In genomic region chr5:100787527-100787926, GRCm38 (mm10) we compare ENCODE assay signal across 1 mouse cellular context.
TF ChIP-seq lines count a peak whose summit lies in the region.

No protein-coding gene starts in this region.

TF ChIP-seq in CH12.LX, 34 proteins besides CTCF, POLR2A, EP300 and RAD21:
- TF ChIP-seq JUN (IDR thresholded peaks at IDR 0.05; ENCODE audit: insufficient read depth, low read depth, low read length): no peak
- no peak for TF ChIP-seq ZC3H11A (IDR thresholded peaks at IDR 0.05; ENCODE audit: low read depth, low read length)
- no peak for TF ChIP-seq NRF1 (IDR thresholded peaks at IDR 0.05; ENCODE audit: low read depth, low read length)
- TF ChIP-seq HCFC1 (IDR thresholded peaks at IDR 0.05; ENCODE audit: low read depth, low read length): no peak
- TF ChIP-seq ELF1 (IDR thresholded peaks at IDR 0.05; ENCODE audit: low read depth, low read length): no peak
- TF ChIP-seq POLR2AphosphoS2 (IDR thresholded peaks at IDR 0.05; ENCODE audit: low read depth, low read length): no peak
- no peak for TF ChIP-seq PAX5 (IDR thresholded peaks at IDR 0.05; ENCODE audit: low read length)
- TF ChIP-seq RCOR1 (conservative IDR thresholded peaks at IDR 0.05; ENCODE audit: low read depth, low read length): no peak
- no peak for TF ChIP-seq SMC3 (IDR thresholded peaks at IDR 0.05; ENCODE audit: low read depth, low read length)
- no peak for TF ChIP-seq IRF4 (IDR thresholded peaks at IDR 0.05; ENCODE audit: low read depth, low read length)
- no peak for TF ChIP-seq TCF12 (IDR thresholded peaks at IDR 0.05; ENCODE audit: low read depth, low read length)
- TF ChIP-seq MEF2A (IDR thresholded peaks at IDR 0.05; ENCODE audit: borderline replicate concordance, low read depth, low read length): no peak
- no peak for TF ChIP-seq TBP (conservative IDR thresholded peaks at IDR 0.05; ENCODE audit: low read depth, low read length)
- no peak for TF ChIP-seq E2F4 (IDR thresholded peaks at IDR 0.05; ENCODE audit: insufficient replicate concordance, low read depth, low read length)
TF ChIP-seq in CH12.LX: peak in this region for 0.
